Mouse (Mus musculus): ENCODE measurements around the gene Sec1. TPM values are rescaled to one million over a fixed set of nuclear protein-coding genes. Genes with fewer than 3 reads are reported as not detected.

Gene Sec1
- total RNA-seq (2023), result not detected in 4 replicates

GRCm38 (mm10) chr7:45693921-45694591, at the start of gene Sec1:
Sec1 (minus strand) TSS chr7:45694402.

GRCm38 (mm10) chr7:45725713-45726112, 31.5 kb upstream of the Sec1 start, which contains the start of gene Spaca4:
Spaca4 (minus strand) TSS chr7:45725813.

GRCm38 (mm10) chr7:45720413-45721233, 26.4 kb upstream of the Sec1 start, which contains the start of gene Fam83e:
Fam83e (plus strand) TSS chr7:45721212.

GRCm38 (mm10) chr7:45717918-45718297, 23.7 kb upstream of the Sec1 start, which contains the start of gene Sphk2:
Sphk2 (minus strand) TSS chr7:45718002.

GRCm38 (mm10) chr7:45715090-45715708, 21.0 kb upstream of the Sec1 start, which contains the start of gene Rpl18:
Rpl18 (plus strand) TSS chr7:45715457.

GRCm38 (mm10) chr7:45704730-45705442, 10.7 kb upstream of the Sec1 start, which contains the start of gene Dbp:
Dbp (plus strand) TSS chr7:45705088.

GRCm38 (mm10) chr7:45699523-45700141, 5.4 kb upstream of the Sec1 start, which contains the start of gene Car11:
Car11 (plus strand) TSS chr7:45699843.

GRCm38 (mm10) chr7:45683396-45684050, 10.7 kb downstream of the Sec1 start, which contains the start of gene Ntn5:
Ntn5 (plus strand) TSS chr7:45684022.

GRCm38 (mm10) chr7:45666161-45666560, 28.0 kb downstream of the Sec1 start, which contains the start of gene Fut2:
Fut2 (minus strand) TSS chr7:45666394.

GRCm38 (mm10) chr7:45639561-45640027, 54.6 kb downstream of the Sec1 start, which contains the start of gene Mamstr:
Mamstr (plus strand) TSS chr7:45639977.

Other genes starting within 250 kb of the Sec1 start
- gene Ftl1, start 234.5 kb downstream of the Sec1 start, total RNA-seq (2023), result 663 to 714 TPM (median 691 TPM) in 4 replicates
- gene Bax, start 227.5 kb downstream of the Sec1 start, total RNA-seq (2023), result 111 to 118 TPM (median 114 TPM) in 4 replicates
- not detected in 4 replicates for gene Tulp2, start 212.5 kb downstream of the Sec1 start, total RNA-seq (2023)
- gene Gm45808, start 207.6 kb downstream of the Sec1 start, total RNA-seq (2023), result 0.98 to 2.1 TPM in 2 of 4 replicates, not detected in the others
- gene Dhdh, start 205.6 kb downstream of the Sec1 start, total RNA-seq (2023), result 2.7 to 4.4 TPM (median 3.5 TPM) in 4 replicates
- 71.0 to 90.0 TPM (median 76.5 TPM) in 4 replicates for gene Nucb1, start 184.0 kb downstream of the Sec1 start, total RNA-seq (2023)
- gene Ppp1r15a, start 168.1 kb downstream of the Sec1 start, total RNA-seq (2023), result 1,459 to 1,639 TPM (median 1,567 TPM) in 4 replicates
- 1.4 to 3.1 TPM (median 2.0 TPM) in 4 replicates for gene Plekha4, start 168.1 kb downstream of the Sec1 start, total RNA-seq (2023)
- not detected in 4 replicates for gene Hsd17b14, start 139.5 kb downstream of the Sec1 start, total RNA-seq (2023)
- gene Bcat2, start 124.2 kb downstream of the Sec1 start, total RNA-seq (2023), result 29.0 to 35.7 TPM (median 34.2 TPM) in 4 replicates
- not detected in 4 replicates for gene Fgf21, start 78.9 kb downstream of the Sec1 start, total RNA-seq (2023)
- gene Fut1, start 77.1 kb downstream of the Sec1 start, total RNA-seq (2023), result not detected in 4 replicates
- gene Izumo1, start 72.6 kb downstream of the Sec1 start, total RNA-seq (2023), result not detected in 4 replicates
- 0.18 to 0.36 TPM (median 0.26 TPM) in 4 replicates for gene Rasip1, start 66.9 kb downstream of the Sec1 start, total RNA-seq (2023)
- not detected in 4 replicates for gene Mamstr, start 54.4 kb downstream of the Sec1 start, total RNA-seq (2023)
- not detected in 4 replicates for gene Fut2, start 28.0 kb downstream of the Sec1 start, total RNA-seq (2023)
- gene Ntn5, start 10.4 kb downstream of the Sec1 start, total RNA-seq (2023), result not detected in 4 replicates
- gene Car11, start 5.4 kb upstream of the Sec1 start, total RNA-seq (2023), result not detected in 4 replicates
- 19.3 to 25.2 TPM (median 23.7 TPM) in 4 replicates for gene Dbp, start 10.7 kb upstream of the Sec1 start, total RNA-seq (2023)
- 2,047 to 2,170 TPM (median 2,138 TPM) in 4 replicates for gene Rpl18, start 21.1 kb upstream of the Sec1 start, total RNA-seq (2023)
- 31.9 to 35.1 TPM (median 32.5 TPM) in 4 replicates for gene Sphk2, start 23.6 kb upstream of the Sec1 start, total RNA-seq (2023)
- gene Fam83e, start 26.8 kb upstream of the Sec1 start, total RNA-seq (2023), result 1.0 to 1.9 TPM (median 1.5 TPM) in 4 replicates
- gene Spaca4, start 31.4 kb upstream of the Sec1 start, total RNA-seq (2023), result not detected in 4 replicates
- 0.12 to 0.39 TPM in 2 of 4 replicates, not detected in the others for gene Lmtk3, start 89.3 kb upstream of the Sec1 start, total RNA-seq (2023)
- 1.4 to 1.9 TPM (median 1.5 TPM) in 3 of 4 replicates, not detected in the other for gene Sult2b1, start 90.3 kb upstream of the Sec1 start, total RNA-seq (2023)
- gene Cyth2, start 120.2 kb upstream of the Sec1 start, total RNA-seq (2023), result 132 to 162 TPM (median 146 TPM) in 4 replicates
- 3.5 to 4.3 TPM (median 3.9 TPM) in 4 replicates for gene Kcnj14, start 130.4 kb upstream of the Sec1 start, total RNA-seq (2023)
- 29.3 to 33.0 TPM (median 30.4 TPM) in 4 replicates for gene Grwd1, start 136.5 kb upstream of the Sec1 start, total RNA-seq (2023)
- 51.0 to 58.7 TPM (median 51.4 TPM) in 4 replicates for gene Kdelr1, start 178.4 kb upstream of the Sec1 start, total RNA-seq (2023)
- gene Grin2d, start 184.0 kb upstream of the Sec1 start, total RNA-seq (2023), result 0.49 to 0.86 TPM (median 0.52 TPM) in 4 replicates
- gene Syngr4, start 202.3 kb upstream of the Sec1 start, total RNA-seq (2023), result not detected in 4 replicates
- 7.6 to 13.6 TPM (median 9.5 TPM) in 4 replicates for gene Tmem143, start 202.5 kb upstream of the Sec1 start, total RNA-seq (2023)
- gene Emp3, start 227.0 kb upstream of the Sec1 start, total RNA-seq (2023), result 201 to 243 TPM (median 228 TPM) in 4 replicates
- 6.3 to 12.1 TPM (median 9.0 TPM) in 4 replicates for gene Ccdc114, start 229.7 kb upstream of the Sec1 start, total RNA-seq (2023)

All from B cell, adult 62 days (primary cell).